Mouse (Mus musculus) CD4-positive naive resting alpha-beta T cell, adult 57 days (primary cell): ENCODE results near the gene Hapln4. TPM values are rescaled to one million over a fixed set of nuclear protein-coding genes. Genes with fewer than 3 reads are reported as not detected.

Source experiments
- total RNA-seq: library from RNA; stranded (reverse); gene quantifications from one replicate; pipeline ENCODE4 v1.2.4, GENCODE M21; 2023

Hapln4 gene
- total RNA-seq = not detected

GRCm38 (mm10) chr8:70083285-70083684, at the start of gene Hapln4:
Gene Hapln4, plus strand, starts transcription at chr8:70083457.

GRCm38 (mm10) chr8:70042583-70043455, 40.4 kb upstream of the Hapln4 start, which contains the start of the genes Mau2 and Sugp1:
Gene Mau2, minus strand, starts transcription at chr8:70042734.
Gene Sugp1, plus strand, starts transcription at chr8:70042813.

DNA sequence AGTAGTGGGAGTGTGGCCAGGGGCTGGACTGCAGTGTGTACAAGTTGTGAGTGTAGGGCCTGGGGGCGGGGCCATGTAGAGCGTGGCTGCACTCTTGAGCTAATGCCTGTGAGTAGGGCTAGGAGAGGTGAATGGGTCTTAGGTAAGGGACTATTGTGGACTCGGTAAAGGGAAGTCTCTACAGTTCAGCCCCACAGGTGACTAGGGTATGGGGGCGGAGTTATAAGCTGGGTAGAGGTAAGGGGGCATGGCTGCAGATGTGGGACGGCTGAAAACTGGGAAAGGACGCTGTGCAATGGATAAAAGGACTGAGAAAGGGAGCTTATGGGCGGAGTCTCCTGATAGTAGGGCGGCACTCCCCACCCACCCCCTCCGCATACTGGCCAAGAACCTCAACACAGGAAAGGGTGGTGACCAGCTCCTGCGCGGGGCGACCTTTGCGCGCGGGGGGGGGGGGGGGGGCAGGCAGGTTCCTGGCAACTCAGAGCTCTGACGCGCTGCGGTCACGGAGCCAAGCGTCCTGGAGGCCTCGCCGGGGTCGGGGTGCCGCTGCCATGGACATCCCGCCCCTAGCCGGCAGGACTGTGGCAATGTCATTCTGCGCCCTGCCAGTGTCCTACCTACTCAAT, 10.7 kb upstream of the Hapln4 start, which contains the start of gene Tm6sf2:
Gene Tm6sf2, plus strand, starts transcription at position 484 of the 629 bp plus-strand sequence.

GRCm38 (mm10) chr8:70120667-70121066, 37.4 kb downstream of the Hapln4 start, which contains the start of gene Ncan:
Gene Ncan, minus strand, starts transcription at chr8:70120873.

DNA sequence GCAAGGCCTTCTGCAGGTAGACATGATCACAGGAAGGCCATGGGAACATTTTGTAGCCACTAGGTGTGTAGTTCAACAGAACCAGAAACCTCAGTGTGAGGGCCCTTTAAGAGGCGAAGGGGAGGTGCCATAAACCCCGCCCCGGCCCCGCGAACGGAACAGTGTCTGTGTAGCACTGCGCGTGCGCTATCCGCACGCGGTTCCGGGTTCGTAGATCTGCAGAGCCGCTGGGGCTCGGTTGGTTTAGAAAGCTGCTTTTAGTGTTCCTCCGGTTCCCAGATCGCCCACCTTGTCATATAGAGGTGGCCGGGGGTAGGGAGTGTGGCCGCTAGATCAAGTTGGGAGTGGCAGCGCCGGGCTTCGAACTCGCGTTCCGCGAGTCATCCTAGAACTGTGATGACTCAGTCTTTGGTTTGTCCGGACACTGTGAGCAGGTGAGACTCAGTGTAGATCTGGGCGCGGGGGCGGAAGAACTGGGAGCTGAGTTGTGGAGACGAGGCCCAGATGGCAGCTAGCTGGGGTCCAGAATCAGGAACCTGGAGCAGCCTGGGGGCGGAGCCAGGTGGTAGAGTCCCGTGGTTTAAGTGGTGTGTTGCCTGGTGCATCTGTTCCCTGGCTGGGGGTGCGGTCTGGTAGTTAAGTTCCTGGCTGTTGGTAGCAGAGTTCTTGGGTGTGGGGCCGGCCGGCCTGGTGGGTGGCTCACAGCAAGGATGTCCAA, 48.1 kb downstream of the Hapln4 start, which contains the start of gene Nr2c2ap:
Gene Nr2c2ap, plus strand, starts transcription at position 168 of the 718 bp plus-strand sequence.

GRCm38 (mm10) chr8:70139026-70139857, 56.0 kb downstream of the Hapln4 start, which contains the start of the genes Rfxank, Borcs8 and Mef2b:
Gene Rfxank, minus strand, starts transcription at chr8:70139154.
Gene Borcs8, plus strand, starts transcription at chr8:70139499.
Gene Mef2b, plus strand, starts transcription at chr8:70139711.

Other genes with a start within 250 kb of the Hapln4 start
- not detected for gene Cilp2, start 195.8 kb upstream of the Hapln4 start, total RNA-seq
- 0.89 TPM for gene Tssk6, start 181.3 kb upstream of the Hapln4 start, total RNA-seq
- 52.0 TPM for gene Ndufa13, start 180.9 kb upstream of the Hapln4 start, total RNA-seq
- 2.8 TPM for gene Yjefn3, start 180.7 kb upstream of the Hapln4 start, total RNA-seq
- 90.5 TPM for gene Gatad2a, start 87.1 kb upstream of the Hapln4 start, total RNA-seq
- gene Mau2, start 40.7 kb upstream of the Hapln4 start, total RNA-seq = 137 TPM
- gene Sugp1, start 40.6 kb upstream of the Hapln4 start, total RNA-seq = 50.6 TPM
- gene Tm6sf2, start 10.5 kb upstream of the Hapln4 start, total RNA-seq = not detected
- not detected for gene Ncan, start 37.4 kb downstream of the Hapln4 start, total RNA-seq
- 33.8 TPM for gene Nr2c2ap, start 47.9 kb downstream of the Hapln4 start, total RNA-seq
- 30.7 TPM for gene Rfxank, start 55.7 kb downstream of the Hapln4 start, total RNA-seq
- 52.4 TPM for gene Borcs8, start 56.0 kb downstream of the Hapln4 start, total RNA-seq
- 5.2 TPM for gene Mef2b, start 56.3 kb downstream of the Hapln4 start, total RNA-seq
- gene Tmem161a, start 88.9 kb downstream of the Hapln4 start, total RNA-seq = 55.5 TPM
- gene Slc25a42, start 128.8 kb downstream of the Hapln4 start, total RNA-seq = 11.7 TPM
- gene Sugp2, start 150.8 kb downstream of the Hapln4 start, total RNA-seq = 65.2 TPM
- gene Armc6, start 151.0 kb downstream of the Hapln4 start, total RNA-seq = 12.2 TPM
- gene Homer3, start 199.4 kb downstream of the Hapln4 start, total RNA-seq = 6.7 TPM
- 85.5 TPM for gene Ddx49, start 219.0 kb downstream of the Hapln4 start, total RNA-seq
- gene Cope, start 219.1 kb downstream of the Hapln4 start, total RNA-seq = 98.9 TPM
- not detected for gene Cers1, start 232.3 kb downstream of the Hapln4 start, total RNA-seq
- gene Gdf1, start 246.4 kb downstream of the Hapln4 start, total RNA-seq = not detected